Mouse (Mus musculus) midbrain, embryonic 11.5 days (tissue): Measurements from ENCODE around the gene Wdr66. TPM values are rescaled to one million over a fixed set of nuclear protein-coding genes. Genes with fewer than 3 reads are reported as not detected.

Source experiments
- ATAC-seq: fragments of 200-750 bp; cut with Nextera tagmentation; 2 replicates; pipeline ENCODE4 v1.8.0; 2017; ENCODE audit warnings: moderate TSS enrichment, moderate library complexity; ENCODE audit not compliant: low FRiP score
- DNase-seq: peaks from one replicate; pipeline ENCODE4 v3.0.0; 2015; ENCODE audit warnings: low spot score; ENCODE audit errors: missing footprints
- H3K27ac ChIP-seq: fragments of 300-500 bp; sonication (generic); 2 replicates; pipeline ENCODE4 v1.5.1; 2014; ENCODE audit warnings: low read depth, low read length
- H3K27me3 ChIP-seq: fragments of 300-500 bp; sonication (generic); 2 replicates; pipeline ENCODE4 v1.6.1; 2014; ENCODE audit warnings: mild to moderate bottlenecking, low read length, moderate library complexity, mixed read lengths; ENCODE audit not compliant: control insufficient read depth, insufficient read depth
- H3K36me3 ChIP-seq: fragments of 300-500 bp; sonication (generic); 2 replicates; pipeline ENCODE4 v1.6.1; 2014; ENCODE audit warnings: mild to moderate bottlenecking, low read length, moderate library complexity, mixed read lengths; ENCODE audit not compliant: control insufficient read depth, insufficient read depth
- H3K4me1 ChIP-seq: fragments of 300-500 bp; sonication (generic); 2 replicates; pipeline ENCODE4 v1.6.1; 2014; ENCODE audit warnings: low read length; ENCODE audit not compliant: control insufficient read depth, insufficient read depth
- H3K4me2 ChIP-seq: fragments of 300-500 bp; sonication (generic); 2 replicates; pipeline ENCODE4 v1.6.1; 2014; ENCODE audit warnings: mild to moderate bottlenecking, moderate library complexity
- H3K4me3 ChIP-seq: fragments of 300-500 bp; sonication (generic); 2 replicates; pipeline ENCODE4 v1.5.1; 2014; ENCODE audit warnings: low read depth, low read length
- H3K9ac ChIP-seq: fragments of 300-500 bp; sonication (generic); 2 replicates; pipeline ENCODE4 v1.6.1; 2014; ENCODE audit warnings: low read length
- H3K9me3 ChIP-seq: fragments of 300-500 bp; sonication (generic); 2 replicates; pipeline ENCODE4 v1.6.1; 2016; ENCODE audit warnings: low read length; ENCODE audit not compliant: control insufficient read depth
- WGBS: fragments of 180-500 bp; shearing (Covaris S2); extraction: QIAGEN DNeasy Blood & Tissue Kit; methylation state at CpG from one replicate; pipeline ENCODE4 v1.1.7; 2014; 5-methylcytosine and 5-hydroxymethylcytosine counted together
- polyA plus RNA-seq: library from polyadenylated mRNA; unstranded; fragments of >200 nt; fragmentation: Nextera tagmentation; extraction: Ambion mirVana; gene quantifications from 2 replicates; pipeline ENCODE4 v1.2.1, GENCODE M21; 2014

Wdr66 gene
- polyA plus RNA-seq, 1 experiment from 2014 or later, result 4.7 TPM

- H3K4me2 ChIP-seq, result no peak overlapping the region
- no peaks in the 10 kb centered on the region for H3K36me3 ChIP-seq
- peak; percentile 81 for DNase-seq
- H3K27ac ChIP-seq, result no peak overlapping the region
- H3K4me3 ChIP-seq, result no peak overlapping the region
- no peak for ATAC-seq
- H3K9ac ChIP-seq, result no peak overlapping the region
- H3K4me1 ChIP-seq, result peaks cover 9% of the 10 kb centered on the region; the same call in 1 of the 2 replicates
- H3K27me3 ChIP-seq, result no peaks in the 10 kb centered on the region
- 89% methylated on average over 6 of the region's 6 CpGs for WGBS
- no peaks in the 10 kb centered on the region for H3K9me3 ChIP-seq
These were observed 22.6 kb upstream of the Wdr66 start for GRCm38 (mm10) chr5:123229296-123229695.

GRCm38 (mm10) chr5:123232180-123232579, 19.7 kb upstream of the Wdr66 start:
- Histone ChIP-seq H3K27ac (no peak overlapping the region), H3K27me3 (no peaks in the 10 kb centered on the region), H3K4me2 (no peak overlapping the region), H3K9me3 (no peaks in the 10 kb centered on the region), H3K4me1 (peaks cover 9% of the 10 kb centered on the region; the same call in 1 of the 2 replicates), H3K4me3 (no peak overlapping the region), H3K9ac (no peak overlapping the region), H3K36me3 (peaks cover 3% of the 10 kb centered on the region; the same call in 1 of the 2 replicates)
- 95% methylated on average over 2 of the region's 2 CpGs for WGBS
- ATAC-seq (no peak), DNase-seq (no peak)

- H3K36me3 ChIP-seq, result peaks cover 10% of the 10 kb centered on the region
- H3K4me2 ChIP-seq, result no peak overlapping the region
- H3K4me3 ChIP-seq, result no peak overlapping the region
- H3K4me1 ChIP-seq, result no peaks in the 10 kb centered on the region
- peak; percentile 81 for DNase-seq
- H3K9me3 ChIP-seq, result no peaks in the 10 kb centered on the region
- H3K27me3 ChIP-seq, result no peaks in the 10 kb centered on the region
- no peak overlapping the region for H3K27ac ChIP-seq
- ATAC-seq, result no peak
- 69% methylated on average over 2 of the region's 2 CpGs for WGBS
- no peak overlapping the region for H3K9ac ChIP-seq
These were observed 16.2 kb upstream of the Wdr66 start for GRCm38 (mm10) chr5:123235731-123236130.

GRCm38 (mm10) chr5:123236426-123236825, 15.5 kb upstream of the Wdr66 start:
- H3K27ac ChIP-seq, result no peak overlapping the region
- no peak overlapping the region for H3K9ac ChIP-seq
- no peaks in the 10 kb centered on the region for H3K4me1 ChIP-seq
- H3K9me3 ChIP-seq, result no peaks in the 10 kb centered on the region
- peaks cover 10% of the 10 kb centered on the region for H3K36me3 ChIP-seq
- WGBS, result 95% methylated on average over 9 of the region's 9 CpGs
- H3K27me3 ChIP-seq, result no peaks in the 10 kb centered on the region
- DNase-seq (no peak), ATAC-seq (no peak)
- no peak overlapping the region for H3K4me3 ChIP-seq
- H3K4me2 ChIP-seq, result no peak overlapping the region

GRCm38 (mm10) chr5:123239501-123239900, 12.4 kb upstream of the Wdr66 start:
- Histone ChIP-seq H3K36me3 (peaks cover 10% of the 10 kb centered on the region), H3K9ac (no peak overlapping the region), H3K27ac (no peak overlapping the region), H3K4me1 (no peaks in the 10 kb centered on the region), H3K27me3 (no peaks in the 10 kb centered on the region), H3K9me3 (no peaks in the 10 kb centered on the region), H3K4me3 (no peak overlapping the region), H3K4me2 (no peak overlapping the region)
- DNase-seq (peak; percentile 54), ATAC-seq (no peak)
- 94% methylated on average over 11 of the region's 11 CpGs for WGBS

GRCm38 (mm10) chr5:123245518-123245917, 6.4 kb upstream of the Wdr66 start:
- H3K36me3 ChIP-seq, result no peaks in the 10 kb centered on the region
- H3K9me3 ChIP-seq, result no peaks in the 10 kb centered on the region
- H3K9ac ChIP-seq, result no peak overlapping the region
- peak; percentile 59 for ATAC-seq
- no peaks in the 10 kb centered on the region for H3K27me3 ChIP-seq
- H3K4me2 ChIP-seq, result no peak overlapping the region
- 23% methylated on average over 4 of the region's 4 CpGs for WGBS
- no peaks in the 10 kb centered on the region for H3K4me1 ChIP-seq
- H3K27ac ChIP-seq, result no peak overlapping the region
- DNase-seq, result peak; percentile 93
- H3K4me3 ChIP-seq, result no peak overlapping the region

- H3K4me2 ChIP-seq, result no peak overlapping the region
- WGBS, result 74% methylated on average over 8 of the region's 8 CpGs
- no peak overlapping the region for H3K4me3 ChIP-seq
- H3K36me3 ChIP-seq, result no peaks in the 10 kb centered on the region
- H3K9ac ChIP-seq, result no peak overlapping the region
- H3K27ac ChIP-seq, result no peak overlapping the region
- no peaks in the 10 kb centered on the region for H3K27me3 ChIP-seq
- peaks cover 7% of the 10 kb centered on the region; the same call in 1 of the 2 replicates for H3K4me1 ChIP-seq
- no peaks in the 10 kb centered on the region for H3K9me3 ChIP-seq
- ATAC-seq (no peak), DNase-seq (peak; percentile 77)
These were observed 512 bp upstream of the Wdr66 start for GRCm38 (mm10) chr5:123251390-123251789.

GRCm38 (mm10) chr5:123256841-123257755, 5.2 kb downstream of the Wdr66 start:
- peak; percentile 91 for DNase-seq
- Histone ChIP-seq H3K36me3 (no peaks in the 10 kb centered on the region), H3K9ac (no peak overlapping the region), H3K9me3 (no peaks in the 10 kb centered on the region), H3K27ac (peak overlapping the region; percentile 40; the same call in 1 of the 2 replicates), H3K4me3 (no peak overlapping the region), H3K4me2 (peak overlapping the region; percentile 16; the same call in 1 of the 2 replicates), H3K4me1 (peaks cover 1% of the 10 kb centered on the region; the same call in 1 of the 2 replicates), H3K27me3 (no peaks in the 10 kb centered on the region)
- 48% methylated on average over 23 of the region's 23 CpGs for WGBS
- no peak for ATAC-seq

- no peaks in the 10 kb centered on the region for H3K36me3 ChIP-seq
- 52% methylated on average over 5 of the region's 5 CpGs for WGBS
- no peak overlapping the region for H3K4me2 ChIP-seq
- no peaks in the 10 kb centered on the region for H3K9me3 ChIP-seq
- ATAC-seq, result no peak
- no peak overlapping the region for H3K9ac ChIP-seq
- H3K4me3 ChIP-seq, result no peak overlapping the region
- peak; percentile 92 for DNase-seq
- no peaks in the 10 kb centered on the region for H3K27me3 ChIP-seq
- no peaks in the 10 kb centered on the region for H3K4me1 ChIP-seq
- H3K27ac ChIP-seq, result no peak overlapping the region
These were observed 7.1 kb downstream of the Wdr66 start for GRCm38 (mm10) chr5:123258990-123259389.
